Mouse (Mus musculus): ENCODE results near the gene Dnmt3c. TPM values are rescaled to one million over a fixed set of nuclear protein-coding genes. Genes with fewer than 3 reads are reported as not detected.
"Not testable (repeated sequence)": the region's sequence is repeated elsewhere in the genome, so short reads cannot be mapped to it uniquely, and the experiment has no call there.

The Dnmt3c gene
- polyA plus RNA-seq (2012; rRNA removed), result not detected in 2 replicates

DNA sequence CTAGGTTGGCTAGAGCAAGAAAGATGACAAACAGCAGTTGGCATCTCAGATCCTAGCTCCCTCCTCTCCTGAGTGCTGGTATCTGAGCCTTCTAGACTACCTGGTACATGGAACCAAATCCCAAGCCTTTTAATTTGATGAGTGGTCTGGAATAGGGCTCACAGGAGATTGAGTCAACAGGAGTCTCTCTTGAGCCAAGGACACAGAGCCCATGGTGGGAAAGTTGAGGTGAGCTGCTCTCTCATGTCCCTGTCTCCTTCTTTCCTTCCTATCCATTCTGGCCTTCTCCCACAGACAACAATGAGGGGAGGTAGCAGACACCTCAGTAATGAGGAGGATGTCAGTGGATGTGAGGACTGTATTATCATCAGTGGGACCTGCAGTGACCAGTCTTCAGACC is at the start of gene Dnmt3c:
Gene Dnmt3c, plus strand, starts transcription at position 301 of the 400 bp plus-strand sequence.
- H3K27ac ChIP-seq (ENCODE audit: control insufficient read depth, insufficient read depth, low read length), result no peak within 1 kb of the TSS
- H3K4me1 ChIP-seq (replicated peaks; ENCODE audit: control insufficient read depth, insufficient read depth, low read length), result no peaks in the 10 kb centered on the region
- H3K27me3 ChIP-seq (ENCODE audit: control insufficient read depth, insufficient read depth, low read length), result no peaks in the 10 kb centered on the region
- DNase-seq, result no peak
- H3K4me3 ChIP-seq (ENCODE audit: control insufficient read depth, insufficient read depth, low read length), result no peak within 1 kb of the TSS
- H3K36me3 ChIP-seq (ENCODE audit: control insufficient read depth, insufficient read depth, low read length), result no peaks in the 10 kb centered on the region
- no peak for TF ChIP-seq POLR2A (IDR thresholded peaks at IDR 0.05; ENCODE audit: control insufficient read depth, extremely low read depth, insufficient read depth, low read length, poor library complexity)
- TF ChIP-seq CTCF (IDR thresholded peaks at IDR 0.05; ENCODE audit: borderline replicate concordance, control insufficient read depth, extremely low read depth, insufficient read depth, low read length, poor library complexity), result no peak

DNA sequence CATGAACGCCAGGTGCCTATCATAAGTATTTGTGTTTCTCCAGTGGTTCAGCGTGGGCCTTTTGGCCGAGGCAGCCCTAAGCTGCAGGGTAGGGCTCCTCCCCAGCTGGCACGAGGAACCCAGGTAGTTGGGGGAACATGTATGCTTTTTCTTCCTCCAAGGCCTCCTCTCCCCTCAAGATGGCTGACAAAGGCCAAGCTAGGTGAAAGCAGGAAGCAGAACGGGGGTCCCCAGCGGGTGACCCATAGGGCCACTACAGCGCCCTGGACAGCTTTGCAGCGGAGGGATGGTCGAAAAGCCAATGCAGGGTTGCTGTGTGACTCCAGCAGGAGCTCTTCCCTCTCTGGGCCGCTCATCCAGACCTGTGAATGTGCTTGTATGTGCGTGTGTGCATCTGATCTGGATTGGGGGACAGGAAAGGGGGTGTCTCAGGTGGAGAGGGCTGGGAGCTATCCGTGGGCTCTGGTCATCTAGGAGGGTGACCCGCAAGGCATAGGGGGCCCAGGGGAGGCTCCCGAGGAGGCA is 47.6 kb upstream of the Dnmt3c start:
- no peaks in the 10 kb centered on the region for H3K27me3 ChIP-seq (ENCODE audit: control insufficient read depth, insufficient read depth, low read length)
- TF ChIP-seq POLR2A (IDR thresholded peaks at IDR 0.05; ENCODE audit: control insufficient read depth, extremely low read depth, insufficient read depth, low read length, poor library complexity) (no peak), CTCF (IDR thresholded peaks at IDR 0.05; ENCODE audit: borderline replicate concordance, control insufficient read depth, extremely low read depth, insufficient read depth, low read length, poor library complexity) (no peak)
- 40% methylated on average over 14 of the region's 14 CpGs for WGBS

DNA sequence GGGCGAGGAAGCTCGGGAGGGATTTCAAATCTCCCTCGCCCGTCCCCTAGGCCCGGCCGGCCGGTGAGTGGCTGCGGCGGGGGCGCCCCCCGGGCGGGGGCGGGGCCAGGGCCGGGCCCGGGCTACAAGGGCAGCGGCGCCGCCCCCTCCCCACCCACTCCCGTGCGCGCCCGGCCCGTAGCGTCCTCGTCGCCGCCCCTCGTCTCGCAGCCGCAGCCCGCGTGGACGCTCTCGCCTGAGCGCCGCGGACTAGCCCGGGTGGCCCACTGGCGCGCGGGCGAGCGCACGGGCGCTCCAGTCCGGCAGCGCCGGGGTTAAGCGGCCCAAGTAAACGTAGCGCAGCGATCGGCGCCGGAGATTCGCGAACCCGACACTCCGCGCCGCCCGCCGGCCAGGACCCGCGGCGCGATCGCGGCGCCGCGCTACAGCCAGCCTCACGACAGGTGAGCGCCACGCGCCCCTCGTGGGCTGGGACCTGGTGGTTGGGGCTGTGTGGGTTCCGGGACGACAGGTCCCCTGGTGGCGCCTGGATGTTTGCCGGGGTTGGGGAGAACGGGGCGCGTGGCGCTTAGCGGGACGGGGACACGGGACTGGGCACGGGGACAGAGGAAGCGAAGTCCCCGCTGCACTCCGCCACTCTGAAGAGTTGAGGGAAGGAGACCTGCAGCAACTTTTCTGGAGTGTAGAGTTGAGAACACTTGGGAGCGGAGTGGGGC is 47.0 kb upstream of the Dnmt3c start, which contains the start of gene Dnmt3b:
Gene Dnmt3b, plus strand, starts transcription at position 153 of the 716 bp plus-strand sequence.
- Histone ChIP-seq H3K4me1 (replicated peaks; ENCODE audit: control insufficient read depth, insufficient read depth, low read length) (peaks cover 19% of the 10 kb centered on the region), H3K27me3 (ENCODE audit: control insufficient read depth, insufficient read depth, low read length) (no peaks in the 10 kb centered on the region), H3K36me3 (ENCODE audit: control insufficient read depth, insufficient read depth, low read length) (no peaks in the 10 kb centered on the region), H3K4me3 (ENCODE audit: control insufficient read depth, insufficient read depth, low read length) (peak within 1 kb of the TSS; percentile 57), H3K27ac (ENCODE audit: control insufficient read depth, insufficient read depth, low read length) (no peak within 1 kb of the TSS)
- peak; percentile 68; the same call in 1 of the 2 replicates for TF ChIP-seq CTCF (IDR thresholded peaks at IDR 0.05; ENCODE audit: borderline replicate concordance, control insufficient read depth, extremely low read depth, insufficient read depth, low read length, poor library complexity)
- TF ChIP-seq POLR2A (IDR thresholded peaks at IDR 0.05; ENCODE audit: control insufficient read depth, extremely low read depth, insufficient read depth, low read length, poor library complexity), result no peak
- peak; percentile 41 for DNase-seq
- WGBS, result under 1% methylated on average over 89 of the region's 93 CpGs

More for the DNA sequence above, 47.6 kb upstream of the Dnmt3c start:
- H3K4me1 ChIP-seq (replicated peaks; ENCODE audit: control insufficient read depth, insufficient read depth, low read length), result peaks cover 19% of the 10 kb centered on the region
- H3K36me3 ChIP-seq (ENCODE audit: control insufficient read depth, insufficient read depth, low read length), result no peaks in the 10 kb centered on the region
- peak; percentile 6 for DNase-seq
- no peak overlapping the region for H3K27ac ChIP-seq (ENCODE audit: control insufficient read depth, insufficient read depth, low read length)
- H3K4me3 ChIP-seq (ENCODE audit: control insufficient read depth, insufficient read depth, low read length), result peak overlapping the region; percentile 57

DNA sequence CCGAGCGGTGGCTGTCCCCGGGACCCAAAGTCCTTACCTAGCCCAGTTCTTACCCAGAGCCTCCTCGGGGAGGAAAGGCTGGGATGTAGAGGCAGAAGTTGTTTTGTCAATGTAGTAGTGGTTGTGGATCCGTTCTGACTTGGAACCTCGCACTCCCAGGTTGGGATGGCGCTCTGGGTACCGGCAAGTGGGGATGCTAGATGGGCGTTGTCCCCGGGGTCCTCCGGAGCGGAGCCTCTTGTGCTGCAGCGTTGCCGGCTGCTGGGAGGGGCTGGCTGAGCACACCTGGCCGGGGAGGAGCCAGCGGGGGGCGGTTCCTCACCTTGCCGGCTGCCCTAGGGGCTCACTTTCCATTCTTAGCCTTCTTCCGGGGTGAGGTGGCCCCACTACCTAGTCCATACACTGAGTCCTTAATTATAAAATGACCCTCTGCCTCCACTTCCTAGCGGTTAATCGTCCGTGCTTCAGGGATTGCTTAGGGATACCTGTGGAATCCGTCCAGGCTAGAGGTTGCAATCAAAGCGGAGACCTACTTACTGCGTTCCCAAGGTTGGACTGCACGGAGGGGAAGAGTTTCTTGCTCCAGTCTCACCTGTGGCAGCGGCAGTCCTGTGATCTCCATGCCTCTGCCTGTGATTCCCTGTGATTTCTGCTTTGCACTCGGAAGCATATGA is 46.3 kb upstream of the Dnmt3c start:
- H3K27ac ChIP-seq (ENCODE audit: control insufficient read depth, insufficient read depth, low read length), result no peak overlapping the region
- 3% methylated on average over 28 of the region's 28 CpGs for WGBS
- TF ChIP-seq CTCF (IDR thresholded peaks at IDR 0.05; ENCODE audit: borderline replicate concordance, control insufficient read depth, extremely low read depth, insufficient read depth, low read length, poor library complexity) (no peak), POLR2A (IDR thresholded peaks at IDR 0.05; ENCODE audit: control insufficient read depth, extremely low read depth, insufficient read depth, low read length, poor library complexity) (no peak)
- peaks cover 19% of the 10 kb centered on the region for H3K4me1 ChIP-seq (replicated peaks; ENCODE audit: control insufficient read depth, insufficient read depth, low read length)
- peak overlapping the region; percentile 57 for H3K4me3 ChIP-seq (ENCODE audit: control insufficient read depth, insufficient read depth, low read length)
- H3K36me3 ChIP-seq (ENCODE audit: control insufficient read depth, insufficient read depth, low read length), result no peaks in the 10 kb centered on the region
- peak; percentile 38 for DNase-seq
- no peaks in the 10 kb centered on the region for H3K27me3 ChIP-seq (ENCODE audit: control insufficient read depth, insufficient read depth, low read length)

DNA sequence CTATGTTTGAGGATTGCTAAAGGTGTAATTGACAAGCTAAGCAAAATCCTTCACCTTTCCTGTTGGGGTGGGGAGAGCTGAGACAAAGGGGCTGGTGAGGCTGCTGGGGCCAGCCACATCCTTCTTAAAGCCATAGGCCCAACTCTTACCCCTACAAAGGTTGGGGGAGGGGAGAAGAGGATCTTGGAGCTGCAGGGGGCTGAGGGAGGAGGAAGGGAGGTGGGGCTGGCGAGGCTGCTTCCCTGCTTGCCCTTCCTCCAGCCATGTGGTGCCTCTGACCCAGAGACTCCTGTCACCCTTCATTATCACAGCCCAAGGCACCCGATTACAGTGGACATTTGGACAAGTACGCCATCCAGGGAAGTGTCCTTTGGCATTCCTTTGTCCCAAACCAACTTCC is 44.8 kb upstream of the Dnmt3c start:
- Histone ChIP-seq H3K27ac (ENCODE audit: control insufficient read depth, insufficient read depth, low read length) (no peak overlapping the region), H3K36me3 (ENCODE audit: control insufficient read depth, insufficient read depth, low read length) (no peaks in the 10 kb centered on the region), H3K4me3 (ENCODE audit: control insufficient read depth, insufficient read depth, low read length) (no peak overlapping the region), H3K4me1 (replicated peaks; ENCODE audit: control insufficient read depth, insufficient read depth, low read length) (peaks cover 19% of the 10 kb centered on the region), H3K27me3 (ENCODE audit: control insufficient read depth, insufficient read depth, low read length) (no peaks in the 10 kb centered on the region)
- WGBS, result 90% methylated on average over 3 of the region's 3 CpGs
- no peak for DNase-seq
- TF ChIP-seq POLR2A (IDR thresholded peaks at IDR 0.05; ENCODE audit: control insufficient read depth, extremely low read depth, insufficient read depth, low read length, poor library complexity) (no peak), CTCF (IDR thresholded peaks at IDR 0.05; ENCODE audit: borderline replicate concordance, control insufficient read depth, extremely low read depth, insufficient read depth, low read length, poor library complexity) (no peak)

DNA sequence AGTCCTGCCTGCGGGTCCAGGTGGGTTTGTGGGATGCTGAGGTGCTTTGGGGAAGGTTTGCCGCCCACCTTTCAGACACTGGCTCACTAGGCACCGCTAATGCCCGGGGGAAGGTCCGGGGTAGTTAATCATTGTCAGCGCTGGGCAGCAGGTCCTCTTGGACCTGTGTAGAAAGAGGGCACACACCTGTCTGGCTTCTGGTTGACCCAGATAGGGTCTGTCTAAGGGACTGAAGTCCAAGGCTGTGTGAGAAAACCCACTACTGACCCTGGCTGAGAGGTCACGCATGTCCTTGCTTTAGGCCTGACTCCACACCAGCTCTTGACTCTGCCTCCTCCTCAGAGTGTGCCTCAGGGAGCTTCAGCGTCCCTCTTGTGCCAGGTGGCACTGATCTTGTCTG is 38.8 kb upstream of the Dnmt3c start:
- H3K27ac ChIP-seq (ENCODE audit: control insufficient read depth, insufficient read depth, low read length); H3K27me3 ChIP-seq (ENCODE audit: control insufficient read depth, insufficient read depth, low read length); DNase-seq; H3K36me3 ChIP-seq (ENCODE audit: control insufficient read depth, insufficient read depth, low read length); H3K4me3 ChIP-seq (ENCODE audit: control insufficient read depth, insufficient read depth, low read length); H3K4me1 ChIP-seq (replicated peaks; ENCODE audit: control insufficient read depth, insufficient read depth, low read length): not testable (repeated sequence)
- WGBS, result 91% methylated on average over 8 of the region's 8 CpGs
